Mouse (Mus musculus) retina, embryonic 14.5 days (tissue): ENCODE results near the gene Rilpl1.
"Not testable (repeated sequence)": the region's sequence is repeated elsewhere in the genome, so short reads cannot be mapped to it uniquely, and the experiment has no call there.

Source experiments
- DNase-seq: peaks from one replicate; pipeline ENCODE4 v3.0.0-alpha.2; 2015; ENCODE audit warnings: low spot score

The Rilpl1 gene

DNA sequence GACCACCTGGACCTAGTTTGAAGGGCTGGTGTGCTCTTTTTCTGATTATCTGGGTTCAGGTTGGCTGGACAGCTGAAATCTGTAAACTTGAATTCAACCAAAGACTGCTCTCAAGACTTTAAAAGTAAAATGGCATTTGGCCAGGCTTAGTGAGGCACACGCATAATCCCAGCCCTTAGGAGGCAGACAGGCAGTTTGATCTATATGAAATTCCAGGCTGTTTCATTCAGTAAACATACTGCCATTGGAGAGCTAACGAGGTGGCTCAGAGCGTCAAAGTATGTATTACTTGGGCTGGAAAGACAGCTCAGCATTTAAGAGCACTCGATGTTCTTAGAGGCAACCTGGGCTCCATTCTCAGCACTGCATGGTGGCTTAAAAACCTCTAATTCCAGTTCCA lies 39.5 kb downstream of the Rilpl1 start:
- no peak for DNase-seq

DNA sequence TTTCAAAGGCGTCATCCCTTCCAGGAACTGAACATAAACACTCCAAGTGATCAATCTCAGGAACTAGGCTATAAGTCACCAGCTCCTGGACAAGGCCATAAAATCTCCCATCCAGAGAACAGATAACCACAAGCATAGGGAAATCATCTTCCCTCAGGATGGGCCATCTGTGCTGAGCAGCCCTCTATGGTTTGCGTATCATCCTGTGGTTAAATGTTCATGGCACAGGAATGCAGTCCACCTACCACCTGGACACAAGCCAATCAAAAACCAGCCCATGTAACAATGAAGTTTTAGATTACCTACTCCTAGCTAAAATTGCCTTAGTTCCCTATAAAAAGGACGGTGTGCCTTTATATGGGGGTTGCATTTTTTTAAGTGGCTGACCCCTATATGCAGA lies 42.3 kb downstream of the Rilpl1 start:
- DNase-seq, result no peak

- no peak for DNase-seq
Observed at GRCm38 (mm10) chr5:124485654-124486053, 45.5 kb downstream of the Rilpl1 start.

DNA sequence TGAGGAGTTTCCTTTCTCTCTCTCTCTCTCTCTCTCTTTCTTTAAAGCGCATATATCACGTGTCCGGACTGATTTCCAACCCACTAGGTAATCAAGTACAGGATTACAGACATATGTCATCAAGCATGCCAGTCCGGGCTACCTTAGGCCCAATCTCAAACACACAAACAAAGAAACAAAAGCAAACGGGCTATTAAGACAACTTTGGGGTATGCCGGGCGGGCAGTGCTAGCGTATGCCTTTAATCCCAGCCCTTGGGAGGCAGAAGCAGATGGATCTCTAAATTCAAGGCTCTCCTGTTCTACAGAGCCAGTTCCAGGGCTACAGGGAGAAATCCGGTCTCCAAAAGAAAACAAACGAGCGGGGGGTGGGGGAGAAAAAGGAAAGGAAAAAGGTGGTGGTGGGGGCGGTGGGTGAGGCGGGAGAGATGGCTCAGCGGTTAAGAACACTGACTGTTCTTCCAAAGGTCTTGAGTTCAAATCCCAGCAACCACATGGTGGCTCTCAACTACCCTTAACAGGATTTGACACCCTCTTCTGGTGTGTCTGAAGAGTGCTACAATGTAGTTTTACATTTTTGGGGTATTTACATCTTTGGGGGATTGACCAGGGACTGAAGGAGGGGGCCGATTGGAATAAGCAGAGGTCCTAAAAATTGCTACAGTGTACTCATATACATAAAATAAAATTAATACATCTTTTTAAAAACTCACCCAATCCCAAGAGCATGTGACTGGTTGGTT lies 47.4 kb downstream of the Rilpl1 start:
- no peak for DNase-seq

- DNase-seq, result peak; percentile 88
Observed at GRCm38 (mm10) chr5:124482966-124483654, 48.1 kb downstream of the Rilpl1 start, which contains the start of gene Snrnp35. Gene Snrnp35, plus strand, starts transcription at chr5:124483134.

DNA sequence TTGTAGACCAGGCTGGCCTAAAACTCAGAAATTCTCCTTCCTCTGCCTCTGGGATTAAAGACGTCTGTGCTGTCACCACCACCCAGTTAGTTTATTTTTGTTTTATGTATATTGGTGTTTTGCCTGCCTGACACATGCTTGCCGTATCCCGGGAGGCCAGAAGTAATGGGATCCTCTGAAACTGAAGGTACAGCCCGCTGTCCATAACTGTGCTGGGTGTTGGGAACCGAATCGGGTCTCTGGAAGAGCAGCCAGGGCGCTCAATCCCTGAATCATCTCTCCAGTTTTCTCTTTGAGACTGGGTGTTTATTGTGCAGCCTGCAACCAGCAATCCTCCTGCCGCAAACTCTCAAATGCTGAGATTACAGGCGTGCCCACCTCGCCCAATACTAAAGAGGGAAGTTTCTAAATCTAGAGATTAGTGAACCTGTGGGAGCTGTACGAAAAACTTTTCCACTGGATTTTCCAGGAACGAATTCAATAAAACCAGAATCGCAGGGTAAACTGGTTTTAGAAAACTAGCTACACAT lies 48.7 kb downstream of the Rilpl1 start:
- DNase-seq, result no peak

DNA sequence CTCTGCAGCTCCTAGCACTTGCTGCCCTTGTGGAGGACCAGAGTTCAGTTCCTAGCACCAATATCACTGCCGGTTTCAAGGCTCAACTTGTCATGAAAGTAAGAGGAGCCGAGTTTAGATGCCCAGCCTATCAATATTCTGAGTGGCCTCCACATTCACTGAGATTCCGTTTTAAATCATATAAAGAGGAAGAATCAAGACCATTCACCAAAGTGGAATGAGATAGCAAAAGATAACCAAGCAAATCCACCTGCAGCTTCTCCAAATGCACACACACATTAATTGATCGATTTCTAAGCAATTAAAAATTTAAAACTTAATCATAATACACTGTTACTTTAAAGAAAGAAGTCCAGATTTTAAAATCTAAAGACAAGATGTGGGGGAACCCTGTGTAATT lies 49.5 kb downstream of the Rilpl1 start:
- DNase-seq, result no peak

DNA sequence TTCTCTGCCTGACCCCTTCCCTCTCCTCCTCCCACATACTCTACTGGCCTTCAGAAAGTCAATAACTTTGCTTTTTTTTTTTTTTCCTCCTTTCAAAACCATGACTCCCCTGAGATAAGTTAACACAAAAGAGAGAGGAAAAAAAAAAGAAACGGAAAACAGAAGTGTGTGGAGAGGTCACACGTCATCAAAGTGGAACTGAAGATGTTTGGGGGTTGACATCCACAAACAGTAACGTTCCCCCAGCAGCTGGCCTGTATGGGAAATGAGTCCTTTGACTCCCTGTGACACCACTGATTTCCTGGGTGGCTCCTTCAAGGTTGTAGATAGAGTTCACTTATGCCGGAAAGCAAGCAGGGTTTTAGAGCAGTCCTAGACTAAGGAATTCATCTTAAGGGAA lies 51.1 kb downstream of the Rilpl1 start:
- no peak for DNase-seq

GRCm38 (mm10) chr5:124478873-124479204 lies 52.4 kb downstream of the Rilpl1 start:
- DNase-seq, result no peak

DNA sequence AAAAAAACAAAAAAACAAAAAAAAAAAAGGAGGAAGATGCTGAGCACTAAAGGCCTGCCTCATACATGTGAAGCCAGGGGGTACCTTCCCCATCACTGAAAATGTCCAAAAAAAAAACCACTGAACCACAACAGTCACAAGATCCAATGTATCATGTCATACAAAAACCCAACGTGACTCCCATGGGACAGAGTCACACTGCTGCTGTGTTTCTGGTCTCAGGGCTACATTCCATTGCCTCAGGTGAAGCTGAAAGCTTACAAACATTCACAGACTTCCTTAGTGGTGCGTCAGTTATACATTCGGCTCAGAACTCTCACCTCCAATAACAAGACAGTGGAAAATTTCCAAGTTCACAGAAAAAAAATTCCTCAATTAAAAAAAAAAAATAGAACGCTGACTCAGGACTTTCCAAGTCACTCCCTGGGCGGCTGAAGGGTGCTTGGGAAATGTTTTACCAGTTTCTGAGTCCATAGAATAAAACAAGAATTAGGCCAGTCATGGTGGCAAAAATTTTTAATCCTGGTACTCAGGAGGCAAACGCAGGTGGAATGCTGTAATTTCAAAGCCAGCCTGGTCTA lies 60.5 kb downstream of the Rilpl1 start:
- DNase-seq, result no peak

DNA sequence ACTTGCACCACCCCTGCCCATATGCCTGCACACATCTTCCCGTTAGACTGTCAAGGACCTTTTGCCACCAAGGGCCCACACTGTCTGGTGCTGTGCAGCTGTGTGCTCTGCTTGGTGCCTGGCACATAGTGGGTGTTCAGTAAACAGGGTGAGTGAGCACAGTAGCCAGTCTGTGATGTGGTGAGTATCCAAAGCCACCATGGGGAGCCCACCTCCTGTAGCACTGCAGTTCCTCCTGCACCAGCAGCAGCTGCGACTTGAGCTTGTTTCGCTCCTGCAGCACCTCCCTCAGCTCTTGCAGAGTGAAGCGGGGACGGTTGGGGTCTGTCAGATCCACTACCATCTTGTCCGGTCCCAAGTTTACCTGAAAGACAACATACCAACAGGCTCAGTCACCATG lies 61.7 kb downstream of the Rilpl1 start:
- no peak for DNase-seq

- DNase-seq, result no peak
Observed at GRCm38 (mm10) chr5:124468365-124468764, 62.8 kb downstream of the Rilpl1 start.

- DNase-seq, result no peak
Observed at GRCm38 (mm10) chr5:124467766-124468165, 63.4 kb downstream of the Rilpl1 start.

DNA sequence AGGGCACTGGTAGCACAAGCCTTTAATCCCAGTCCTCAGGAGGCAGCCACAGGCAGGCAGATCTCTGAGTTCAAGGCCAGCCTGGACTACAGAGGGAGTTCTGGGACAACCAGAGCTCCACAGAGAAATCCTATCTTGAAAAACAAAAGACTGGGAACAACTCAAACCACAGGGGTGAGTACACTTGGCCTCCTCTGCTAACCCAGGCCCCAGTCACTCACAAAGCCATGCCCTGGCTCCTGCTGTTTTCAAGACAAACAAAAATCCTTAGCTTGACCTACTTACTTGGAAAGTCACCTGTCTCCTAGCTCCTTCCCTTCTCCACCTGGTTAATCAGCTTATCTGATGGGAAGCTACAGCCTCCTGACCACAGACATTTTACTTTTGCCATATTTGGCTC lies 66.3 kb downstream of the Rilpl1 start:
- DNase-seq, result no peak

GRCm38 (mm10) chr5:124463462-124463861 lies 67.7 kb downstream of the Rilpl1 start:
- no peak for DNase-seq

DNA sequence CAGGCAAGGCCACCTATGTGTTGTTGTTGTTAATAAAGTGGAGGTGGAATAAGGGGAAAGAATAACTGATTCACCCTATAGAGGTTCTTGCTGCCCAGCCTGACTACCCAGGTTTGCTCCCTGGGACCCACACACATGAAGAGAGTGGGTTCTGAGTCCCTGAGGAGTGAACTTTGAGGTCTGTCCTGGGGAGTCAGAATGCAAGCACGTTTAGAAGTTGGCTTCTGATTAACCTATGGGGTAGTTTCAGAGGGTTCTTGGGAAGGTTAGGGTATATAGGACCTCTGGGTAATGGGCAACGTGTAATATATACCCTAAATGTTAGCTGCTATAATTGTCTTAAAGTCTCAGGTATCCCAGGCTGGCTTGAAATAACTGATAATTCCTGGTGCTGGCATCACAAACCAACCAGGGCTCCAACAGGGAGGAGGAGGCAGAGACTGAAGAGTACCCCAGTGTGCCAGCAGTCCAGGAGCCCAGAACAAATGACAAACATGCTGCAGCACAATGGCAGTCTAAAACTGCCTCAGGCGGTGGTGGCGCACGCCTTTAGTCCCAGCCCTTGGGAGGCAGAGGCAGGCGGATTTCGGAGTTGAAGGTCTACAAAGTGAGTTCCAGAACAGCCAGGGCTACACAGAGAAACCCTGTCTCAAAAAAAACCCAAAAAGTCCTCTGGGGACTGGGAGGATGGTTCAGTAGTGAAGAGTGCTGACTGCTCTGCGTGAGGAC lies 68.7 kb downstream of the Rilpl1 start:
- DNase-seq, result no peak

DNA sequence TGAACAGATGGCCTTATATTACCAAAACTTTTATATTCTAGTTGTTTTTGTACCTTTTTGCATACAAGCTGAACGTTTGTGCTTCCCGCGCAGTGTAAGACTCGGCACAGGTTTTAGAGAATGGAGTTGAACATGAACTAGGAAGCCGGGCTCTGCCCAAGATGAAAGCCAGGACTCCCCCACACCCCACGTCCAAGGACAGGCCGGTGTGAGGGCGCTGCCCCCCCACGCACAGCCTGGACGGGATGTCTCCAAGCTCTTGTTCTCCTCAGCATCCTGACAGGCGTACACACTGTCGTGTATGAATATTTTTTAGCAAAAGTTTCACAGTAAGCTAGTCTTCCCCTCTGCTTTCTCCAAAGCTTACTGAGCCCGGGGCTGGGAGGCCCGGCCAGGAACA lies 70.3 kb downstream of the Rilpl1 start:
- DNase-seq, result not testable (repeated sequence)

DNA sequence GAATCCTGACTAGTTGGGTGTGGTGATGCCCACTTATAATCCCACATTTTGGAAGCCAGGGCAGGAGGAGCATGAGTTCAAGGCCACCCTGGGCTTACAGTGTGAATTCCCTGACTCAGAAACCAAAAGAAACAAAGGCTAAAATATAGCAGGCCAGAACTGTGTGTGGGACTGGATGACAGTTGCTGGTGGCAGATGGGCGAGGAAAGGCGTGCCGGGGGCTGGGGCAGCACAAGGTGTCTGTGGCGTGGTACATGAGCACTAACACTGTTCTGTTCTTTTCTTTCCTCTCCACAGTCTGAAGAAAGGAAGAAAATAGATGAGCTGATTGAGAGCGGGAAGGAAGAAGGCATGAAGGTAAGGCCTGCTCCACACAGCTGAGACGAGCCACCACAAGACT lies 74.4 kb downstream of the Rilpl1 start:
- DNase-seq, result no peak

DNA sequence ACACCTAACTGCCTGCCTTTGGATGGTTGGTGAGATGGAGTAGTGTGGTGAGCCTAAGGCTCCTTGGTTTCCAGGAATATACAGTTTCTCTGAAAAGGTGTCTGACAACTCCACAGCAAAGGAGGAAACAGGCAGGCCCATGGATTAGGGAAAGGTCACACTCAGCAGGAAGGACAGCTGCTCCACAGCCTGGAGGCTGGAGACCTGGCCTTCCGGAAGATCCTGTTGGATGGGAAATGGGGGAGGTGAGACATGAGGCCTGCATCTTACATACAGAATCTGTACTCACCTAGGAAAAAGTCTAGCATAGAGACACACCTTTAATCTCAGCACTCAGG lies 77.1 kb downstream of the Rilpl1 start:
- no peak for DNase-seq

GRCm38 (mm10) chr5:124453339-124454081 lies 77.7 kb downstream of the Rilpl1 start:
- DNase-seq, result no peak

DNA sequence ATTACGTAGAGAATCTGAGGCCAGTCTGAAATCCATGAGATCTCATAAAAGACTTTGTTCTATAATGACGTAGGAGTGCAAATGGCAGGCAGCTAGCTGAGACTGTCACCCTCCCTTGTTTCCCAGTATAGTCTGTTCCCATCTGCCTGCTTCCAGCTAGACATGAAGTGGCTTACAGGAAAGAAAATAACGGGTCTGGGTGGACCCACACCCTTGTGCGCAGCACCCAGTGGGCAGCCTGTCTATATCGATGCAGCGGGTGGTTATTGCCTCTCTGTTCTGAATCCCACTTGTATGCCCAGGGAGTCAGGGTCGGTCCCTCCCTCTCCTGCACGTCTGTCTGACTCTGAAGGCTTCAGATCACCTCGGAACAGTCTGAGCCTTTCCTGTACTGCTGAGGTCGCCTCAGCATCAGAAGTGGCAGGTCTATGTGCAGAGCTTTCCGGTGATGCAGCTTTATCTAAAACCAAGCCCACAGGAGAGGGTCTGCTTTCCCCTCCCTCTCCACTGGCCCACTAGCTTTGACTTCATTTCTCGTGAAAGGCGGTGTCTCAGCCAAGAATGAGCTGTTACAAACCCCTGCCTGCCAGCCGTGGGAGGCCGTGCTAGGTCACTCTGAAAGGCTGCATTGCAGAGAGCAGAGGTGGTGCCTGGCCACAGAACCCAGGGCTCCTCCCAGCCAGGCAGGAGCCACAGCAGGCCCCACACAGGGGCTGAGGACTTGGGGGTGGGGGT lies 78.5 kb downstream of the Rilpl1 start:
- DNase-seq, result no peak
